Comparison of ENCODE assay signal across 8 mouse cellular contexts in genomic region chr8:122617947-122618546, GRCm38 (mm10). TPM values are rescaled to one million over a fixed set of nuclear protein-coding genes. Genes with fewer than 3 reads are reported as not detected.
DNase-seq lines count a peak whose midpoint lies in the region; ATAC-seq and TF ChIP-seq lines count a peak whose summit lies in the region.

No protein-coding gene starts in this region.

- H3K79me2 ChIP-seq in CH12.LX (replicated peaks; ENCODE audit: control insufficient read depth, extremely low read depth, insufficient read depth, poor library complexity, severe bottlenecking) = no peaks in the 10 kb centered on the region

- dilution Hi-C loops in CH12.LX (cut with MboI; ENCODE audit: extremely low pct_ligation_motif_present, extremely low pct_unique_long_range_greater_than_20kb, low sequenced_read_pairs) = no loop called here

- intact Hi-C loops in heart, postnatal 14 days (cut with DNase I) = loop anchor here (1.0 to 10.0 kb wide), 3 partner anchors 61 to 587 kb away; no protein-coding TSS in a partner anchor

- DNase-seq in CH12.LX (ENCODE audit: extremely low read depth) = peak; percentile 72
- DNase-seq in brain, adult 2 months (ENCODE audit: low read depth, low spot score) = peak; percentile 91
- peak; percentile 86 to 93 for DNase-seq in heart, postnatal 14 days
- DNase-seq in layer of hippocampus, adult 2 months (ENCODE audit: low spot score in 2 of 2) = peak; percentile 32 to 80
- DNase-seq in lung, embryonic 14.5 days = peak; percentile 95
- DNase-seq in ovary, postnatal 10 days (ENCODE audit: low spot score) = peak; percentile 64
- DNase-seq in thymus, postnatal 14 days = peak; percentile 85

- no peak for TF ChIP-seq EP300 in CH12.LX (IDR thresholded peaks at IDR 0.05; ENCODE audit: low read length)

- WGBS in lung, embryonic 14.5 days = 33% methylated on average over 5 of the region's 7 CpGs

- TF ChIP-seq POLR2A in CH12.LX (IDR thresholded peaks at IDR 0.05; ENCODE audit: low read depth, low read length) = no peak

- H3K4me3 ChIP-seq in CH12.LX (replicated peaks in 1 of 3; ENCODE audit: low read depth in 2 of 3, low read length in 2 of 3, poor library complexity in 1 of 3) = no peak overlapping the region
- H3K4me3 ChIP-seq in layer of hippocampus, adult 2 months = no peak overlapping the region
- no peak overlapping the region for H3K4me3 ChIP-seq in lung, embryonic 14.5 days (ENCODE audit: low read depth, low read length)

- no peak overlapping the region for H3K27ac ChIP-seq in CH12.LX (ENCODE audit: insufficient read depth, low read depth)
- no peak overlapping the region for H3K27ac ChIP-seq in layer of hippocampus, adult 2 months
- no peak overlapping the region for H3K27ac ChIP-seq in lung, embryonic 14.5 days (ENCODE audit: low read depth)

- H3K36me3 ChIP-seq in CH12.LX (replicated peaks in 1 of 2; ENCODE audit: control insufficient read depth in 1 of 2, insufficient read depth in 1 of 2, low read length in 1 of 2) = peaks cover 5 to 34% of the 10 kb centered on the region in 2 experiments
- H3K36me3 ChIP-seq in lung, embryonic 14.5 days (ENCODE audit: insufficient read depth) = peaks cover 9% of the 10 kb centered on the region; the same call in 1 of the 2 replicates

- H3K4me1 ChIP-seq in CH12.LX (ENCODE audit: control insufficient read depth in 1 of 2, insufficient read depth in 2 of 2) = peaks cover under 1 to 24% of the 10 kb centered on the region in 2 experiments; a peak in 2 of 4 replicates
- H3K4me1 ChIP-seq in lung, embryonic 14.5 days (ENCODE audit: insufficient read depth) = no peaks in the 10 kb centered on the region

- peak; percentile 50 for ATAC-seq in erythroblast, adult 5-6 weeks (replicated peaks; ENCODE audit: low FRiP score, poor library complexity, severe bottlenecking)
- ATAC-seq in lung, embryonic 14.5 days (ENCODE audit: insufficient read depth) = peak; percentile 13; the same call in 1 of the 2 replicates

- H3K9me3 ChIP-seq in CH12.LX (replicated peaks; ENCODE audit: low read length) = no peaks in the 10 kb centered on the region
- H3K9me3 ChIP-seq in lung, embryonic 14.5 days (ENCODE audit: low read depth, low read length) = no peaks in the 10 kb centered on the region

- no peak overlapping the region for H3K4me2 ChIP-seq in CH12.LX (ENCODE audit: insufficient read depth, low read depth, poor library complexity, severe bottlenecking)
- H3K4me2 ChIP-seq in lung, embryonic 14.5 days = no peak overlapping the region

- in situ Hi-C loops in CH12.LX (cut with MboI; ENCODE audit: low pct_ligation_motif_present, low pct_unique_long_range_greater_than_20kb, low sequenced_read_pairs) = no loop called here

- TF ChIP-seq RAD21 in CH12.LX (IDR thresholded peaks at IDR 0.05; ENCODE audit: low read depth, low read length) = peak; percentile 75

- TF ChIP-seq CTCF in CH12.LX (conservative IDR thresholded peaks at IDR 0.05 in 1 of 2, IDR thresholded peaks at IDR 0.05 in 1 of 2; ENCODE audit: low read depth in 2 of 2, low read length in 2 of 2) = peak in 1 of 2 experiments; percentile 77; a peak in 2 of 4 replicates
- peak; percentile 74 for TF ChIP-seq CTCF in layer of hippocampus, adult 2 months (conservative IDR thresholded peaks at IDR 0.05)
- TF ChIP-seq CTCF in lung, embryonic 14.5 days (IDR thresholded peaks at IDR 0.05; ENCODE audit: low read depth) = peak; percentile 79

- H3K27me3 ChIP-seq in CH12.LX (replicated peaks) = no peaks in the 10 kb centered on the region
- H3K27me3 ChIP-seq in lung, embryonic 14.5 days (ENCODE audit: insufficient read depth, low read length) = no peaks in the 10 kb centered on the region

- H3K9ac ChIP-seq in CH12.LX (ENCODE audit: insufficient read depth, low read depth) = no peak overlapping the region
- no peak overlapping the region for H3K9ac ChIP-seq in lung, embryonic 14.5 days

TF ChIP-seq in CH12.LX, 34 proteins besides CTCF, POLR2A, EP300 and RAD21:
- TF ChIP-seq SMC3 (IDR thresholded peaks at IDR 0.05; ENCODE audit: low read depth, low read length) (peak; percentile 88), USF2 (conservative IDR thresholded peaks at IDR 0.05; ENCODE audit: low read depth, low read length) (no peak), ZNF384 (IDR thresholded peaks at IDR 0.05; ENCODE audit: low read depth, low read length) (peak; percentile 94), KAT2A (IDR thresholded peaks at IDR 0.05; ENCODE audit: insufficient replicate concordance, low read length) (no peak), POLR2AphosphoS2 (IDR thresholded peaks at IDR 0.05; ENCODE audit: low read depth, low read length) (no peak), ELF1 (IDR thresholded peaks at IDR 0.05; ENCODE audit: low read depth, low read length) (no peak), ZC3H11A (IDR thresholded peaks at IDR 0.05; ENCODE audit: low read depth, low read length) (peak; percentile 63), TCF12 (IDR thresholded peaks at IDR 0.05; ENCODE audit: low read depth, low read length) (peak; percentile 24; the same call in 1 of the 2 replicates), E2F4 (IDR thresholded peaks at IDR 0.05; ENCODE audit: insufficient replicate concordance, low read depth, low read length) (no peak), MAFK (IDR thresholded peaks at IDR 0.05; ENCODE audit: insufficient replicate concordance, low read length) (no peak), MEF2A (IDR thresholded peaks at IDR 0.05; ENCODE audit: borderline replicate concordance, low read depth, low read length) (no peak), ETS1 (conservative IDR thresholded peaks at IDR 0.05; ENCODE audit: low read depth, low read length) (no peak), MAZ (IDR thresholded peaks at IDR 0.05; ENCODE audit: low read depth, low read length) (peak; percentile 63; the same call in 1 of the 2 replicates), BHLHE40 (IDR thresholded peaks at IDR 0.05; ENCODE audit: low read depth, low read length) (no peak), ZKSCAN1 (IDR thresholded peaks at IDR 0.05; ENCODE audit: borderline replicate concordance, low read depth, low read length) (no peak), IRF4 (IDR thresholded peaks at IDR 0.05; ENCODE audit: low read depth, low read length) (no peak), MAX (IDR thresholded peaks at IDR 0.05; ENCODE audit: low read length) (no peak), NRF1 (IDR thresholded peaks at IDR 0.05; ENCODE audit: low read depth, low read length) (no peak)

RNA-seq across cellular contexts. Expression of gene Pabpn1l, which starts 4.5 kb away (rescaled TPM):
- total RNA-seq in CH12.LX (2012; rRNA removed) (not detected in 2 replicates), CH12.LX (2014; rRNA removed) (not detected in 2 replicates)
- not detected in 2 replicates for polyA plus RNA-seq in CH12.LX (2012; ENCODE audit: insufficient read length, low read depth)
- total RNA-seq in erythroblast, adult 5-6 weeks (2015; ENCODE audit: low replicate concordance) = not detected in 2 replicates
- not detected in 2 replicates for total RNA-seq in erythroblast, adult 5-6 weeks (2017; ENCODE audit: low replicate concordance)
- under 1 TPM in 1 of 2 experiments, not detected in 1; 0.20 TPM for total RNA-seq in heart, postnatal 14 days (2021)
- under 1 TPM in 1 of 2 experiments, not detected in 1; 0.52 TPM for total RNA-seq in layer of hippocampus, adult 2 months (2021)
- not detected in 2 replicates for polyA plus RNA-seq in lung, embryonic 14.5 days (2014; fragmentation: Nextera tagmentation; extraction: Ambion mirVana)

RNA-seq across cellular contexts. Expression of gene Trappc2l, which starts 6.6 kb away (rescaled TPM):
- total RNA-seq in CH12.LX (2012; rRNA removed) = 64.2 and 67.0 TPM in 2 replicates
- total RNA-seq in CH12.LX (2014; rRNA removed) = 10.1 and 15.7 TPM in 2 replicates
- 36.0 and 38.8 TPM in 2 replicates for polyA plus RNA-seq in CH12.LX (2012; ENCODE audit: insufficient read length, low read depth)
- 17.7 and 26.8 TPM in 2 replicates for total RNA-seq in erythroblast, adult 5-6 weeks (2015; ENCODE audit: low replicate concordance)
- 9.1 and 10.2 TPM in 2 replicates for total RNA-seq in erythroblast, adult 5-6 weeks (2017; ENCODE audit: low replicate concordance)
- 10 to 100 TPM; 45.9 to 57.2 TPM for total RNA-seq in heart, postnatal 14 days (2021)
- total RNA-seq in layer of hippocampus, adult 2 months (2021) = 10 to 100 TPM; 77.3 to 88.6 TPM
- 49.7 and 57.2 TPM in 2 replicates for polyA plus RNA-seq in lung, embryonic 14.5 days (2014; fragmentation: Nextera tagmentation; extraction: Ambion mirVana)

RNA-seq across cellular contexts. Expression of gene Galns, which starts 6.8 kb away (rescaled TPM):
- 19.8 and 25.6 TPM in 2 replicates for total RNA-seq in CH12.LX (2012; rRNA removed)
- 13.2 and 16.4 TPM in 2 replicates for total RNA-seq in CH12.LX (2014; rRNA removed)
- 23.5 and 25.6 TPM in 2 replicates for polyA plus RNA-seq in CH12.LX (2012; ENCODE audit: insufficient read length, low read depth)
- total RNA-seq in erythroblast, adult 5-6 weeks (2015; ENCODE audit: low replicate concordance) = 8.6 and 23.2 TPM in 2 replicates
- 8.6 and 15.5 TPM in 2 replicates for total RNA-seq in erythroblast, adult 5-6 weeks (2017; ENCODE audit: low replicate concordance)
- total RNA-seq in heart, postnatal 14 days (2021) = 1 to 10 TPM; 3.5 to 4.1 TPM
- 10 to 100 TPM; 11.8 to 13.9 TPM for total RNA-seq in layer of hippocampus, adult 2 months (2021)
- polyA plus RNA-seq in lung, embryonic 14.5 days (2014; fragmentation: Nextera tagmentation; extraction: Ambion mirVana) = 11.7 and 12.5 TPM in 2 replicates

RNA-seq across cellular contexts. Expression of gene Aprt, which starts 41.3 kb away (rescaled TPM):
- 524 and 653 TPM in 2 replicates for total RNA-seq in CH12.LX (2012; rRNA removed)
- total RNA-seq in CH12.LX (2014; rRNA removed) = 453 and 516 TPM in 2 replicates
- 543 and 561 TPM in 2 replicates for polyA plus RNA-seq in CH12.LX (2012; ENCODE audit: insufficient read length, low read depth)
- 77.1 and 85.7 TPM in 2 replicates for total RNA-seq in erythroblast, adult 5-6 weeks (2015; ENCODE audit: low replicate concordance)
- 20.6 and 30.2 TPM in 2 replicates for total RNA-seq in erythroblast, adult 5-6 weeks (2017; ENCODE audit: low replicate concordance)
- 10 to 100 TPM; 32.7 to 34.5 TPM for total RNA-seq in heart, postnatal 14 days (2021)
- 10 to 100 TPM; 60.7 to 62.3 TPM for total RNA-seq in layer of hippocampus, adult 2 months (2021)
- polyA plus RNA-seq in lung, embryonic 14.5 days (2014; fragmentation: Nextera tagmentation; extraction: Ambion mirVana) = 338 and 366 TPM in 2 replicates

RNA-seq across cellular contexts. Expression of gene Cdt1, which starts 50.2 kb away (rescaled TPM):
- total RNA-seq in CH12.LX (2012; rRNA removed) = 50.0 and 53.7 TPM in 2 replicates
- total RNA-seq in CH12.LX (2014; rRNA removed) = 46.0 and 54.2 TPM in 2 replicates
- 57.6 and 67.3 TPM in 2 replicates for polyA plus RNA-seq in CH12.LX (2012; ENCODE audit: insufficient read length, low read depth)
- total RNA-seq in erythroblast, adult 5-6 weeks (2015; ENCODE audit: low replicate concordance) = 16.1 and 24.2 TPM in 2 replicates
- total RNA-seq in erythroblast, adult 5-6 weeks (2017; ENCODE audit: low replicate concordance) = 38.2 and 47.5 TPM in 2 replicates
- total RNA-seq in heart, postnatal 14 days (2021) = 1 to 10 TPM; 3.6 to 4.6 TPM
- total RNA-seq in layer of hippocampus, adult 2 months (2021) = 1 to 10 TPM; 1.3 to 1.6 TPM
- 47.1 and 50.3 TPM in 2 replicates for polyA plus RNA-seq in lung, embryonic 14.5 days (2014; fragmentation: Nextera tagmentation; extraction: Ambion mirVana)
